Mouse (Mus musculus) intestine, embryonic 16.5 days (tissue): ENCODE data around the gene Prr12. TPM values are rescaled to one million over a fixed set of nuclear protein-coding genes. Genes with fewer than 3 reads are reported as not detected.

Source experiments
- microRNA-seq: library from miRNA; unstranded; fragments of <30 nt; microRNA quantifications from one replicate; pipeline ENCODE4, GENCODE M21; 2016
- polyA plus RNA-seq: library from polyadenylated mRNA; unstranded; fragments of >200 nt; fragmentation: Nextera tagmentation; extraction: Ambion mirVana; gene quantifications from 2 replicates; pipeline ENCODE4 v1.2.1, GENCODE M21; 2015

Prr12 gene
- polyA plus RNA-seq, 1 experiment from 2014 or later = 6.3 TPM

Small RNA genes lying within 50 kb of the gene (microRNA-seq; reads per million reads assigned to microRNA genes)
- not detected for gene Mir7054

Other genes starting within 250 kb of the Prr12 start
- gene Nup62, start 236.8 kb downstream of the Prr12 start, polyA plus RNA-seq = 78.7 and 87.8 TPM in 2 replicates
- 1.5 and 1.8 TPM in 2 replicates for gene Il4i1, start 236.5 kb downstream of the Prr12 start, polyA plus RNA-seq
- gene Atf5, start 236.2 kb downstream of the Prr12 start, polyA plus RNA-seq = 4.9 and 5.5 TPM in 2 replicates
- gene Akt1s1, start 203.9 kb downstream of the Prr12 start, polyA plus RNA-seq = 105 and 107 TPM in 2 replicates
- 73.6 and 77.9 TPM in 2 replicates for gene Tbc1d17, start 203.8 kb downstream of the Prr12 start, polyA plus RNA-seq
- 26.6 and 30.6 TPM in 2 replicates for gene Pnkp, start 195.7 kb downstream of the Prr12 start, polyA plus RNA-seq
- gene Ptov1, start 183.1 kb downstream of the Prr12 start, polyA plus RNA-seq = 71.8 and 159 TPM in 2 replicates
- 86.6 and 98.5 TPM in 2 replicates for gene Med25, start 160.2 kb downstream of the Prr12 start, polyA plus RNA-seq
- gene Fuz, start 156.8 kb downstream of the Prr12 start, polyA plus RNA-seq = 18.2 and 19.4 TPM in 2 replicates
- gene Ap2a1, start 123.4 kb downstream of the Prr12 start, polyA plus RNA-seq = 56.8 and 61.2 TPM in 2 replicates
- gene Tsks, start 109.7 kb downstream of the Prr12 start, polyA plus RNA-seq = 0.28 TPM in 1 of 2 replicates, not detected in the other
- gene Cpt1c, start 78.0 kb downstream of the Prr12 start, polyA plus RNA-seq = 14.0 and 14.2 TPM in 2 replicates
- gene Prmt1, start 66.3 kb downstream of the Prr12 start, polyA plus RNA-seq = 363 and 439 TPM in 2 replicates
- 96.1 and 115 TPM in 2 replicates for gene Irf3, start 55.2 kb downstream of the Prr12 start, polyA plus RNA-seq
- 33.0 and 36.9 TPM in 2 replicates for gene Bcl2l12, start 54.2 kb downstream of the Prr12 start, polyA plus RNA-seq
- gene Scaf1, start 36.5 kb downstream of the Prr12 start, polyA plus RNA-seq = 20.1 and 23.2 TPM in 2 replicates
- 61.4 and 62.6 TPM in 2 replicates for gene Rras, start 34.9 kb downstream of the Prr12 start, polyA plus RNA-seq
- 54.0 and 56.0 TPM in 2 replicates for gene Nosip, start 9.5 kb upstream of the Prr12 start, polyA plus RNA-seq
- 38.3 and 40.4 TPM in 2 replicates for gene Prrg2, start 9.8 kb upstream of the Prr12 start, polyA plus RNA-seq
- 237 and 260 TPM in 2 replicates for gene Rcn3, start 39.3 kb upstream of the Prr12 start, polyA plus RNA-seq
- 334 and 458 TPM in 2 replicates for gene Fcgrt, start 51.0 kb upstream of the Prr12 start, polyA plus RNA-seq
- gene Rps11, start 71.6 kb upstream of the Prr12 start, polyA plus RNA-seq = 1,613 and 1,701 TPM in 2 replicates
- 1,233 and 1,311 TPM in 2 replicates for gene Rpl13a, start 75.9 kb upstream of the Prr12 start, polyA plus RNA-seq
- 0.20 TPM in 1 of 2 replicates, not detected in the other for gene Gm45713, start 83.3 kb upstream of the Prr12 start, polyA plus RNA-seq
- 2.2 and 2.5 TPM in 2 replicates for gene Flt3l, start 83.6 kb upstream of the Prr12 start, polyA plus RNA-seq
- gene Pih1d1, start 101.4 kb upstream of the Prr12 start, polyA plus RNA-seq = 90.9 and 96.5 TPM in 2 replicates
- 106 and 110 TPM in 2 replicates for gene Aldh16a1, start 101.7 kb upstream of the Prr12 start, polyA plus RNA-seq
- gene Slc17a7, start 111.1 kb upstream of the Prr12 start, polyA plus RNA-seq = 0.13 TPM in 1 of 2 replicates, not detected in the other
- gene Gfy, start 126.7 kb upstream of the Prr12 start, polyA plus RNA-seq = not detected in 2 replicates
- gene Pth2, start 128.1 kb upstream of the Prr12 start, polyA plus RNA-seq = not detected in 2 replicates
- gene Ccdc155, start 152.0 kb upstream of the Prr12 start, polyA plus RNA-seq = 0.44 and 0.62 TPM in 2 replicates
- 0.86 and 1.3 TPM in 2 replicates for gene Dkkl1, start 159.3 kb upstream of the Prr12 start, polyA plus RNA-seq
- gene Tead2, start 162.9 kb upstream of the Prr12 start, polyA plus RNA-seq = 69.6 and 82.1 TPM in 2 replicates
- gene Cd37, start 186.2 kb upstream of the Prr12 start, polyA plus RNA-seq = 4.2 and 5.0 TPM in 2 replicates
- not detected in 2 replicates for gene Slc6a16, start 188.2 kb upstream of the Prr12 start, polyA plus RNA-seq
- not detected in 2 replicates for gene Slc6a21, start 224.6 kb upstream of the Prr12 start, polyA plus RNA-seq